Mouse (Mus musculus) spleen, adult 18-20 months (tissue): Measurements from ENCODE around the gene Dnaaf5.

Experiments
- DNase-seq, 2 experiments: peaks; one replicate each; pipeline ENCODE4 v3.0.0; 2022; ENCODE audit warnings: mixed read lengths in 2 of 2

Gene Dnaaf5

DNA sequence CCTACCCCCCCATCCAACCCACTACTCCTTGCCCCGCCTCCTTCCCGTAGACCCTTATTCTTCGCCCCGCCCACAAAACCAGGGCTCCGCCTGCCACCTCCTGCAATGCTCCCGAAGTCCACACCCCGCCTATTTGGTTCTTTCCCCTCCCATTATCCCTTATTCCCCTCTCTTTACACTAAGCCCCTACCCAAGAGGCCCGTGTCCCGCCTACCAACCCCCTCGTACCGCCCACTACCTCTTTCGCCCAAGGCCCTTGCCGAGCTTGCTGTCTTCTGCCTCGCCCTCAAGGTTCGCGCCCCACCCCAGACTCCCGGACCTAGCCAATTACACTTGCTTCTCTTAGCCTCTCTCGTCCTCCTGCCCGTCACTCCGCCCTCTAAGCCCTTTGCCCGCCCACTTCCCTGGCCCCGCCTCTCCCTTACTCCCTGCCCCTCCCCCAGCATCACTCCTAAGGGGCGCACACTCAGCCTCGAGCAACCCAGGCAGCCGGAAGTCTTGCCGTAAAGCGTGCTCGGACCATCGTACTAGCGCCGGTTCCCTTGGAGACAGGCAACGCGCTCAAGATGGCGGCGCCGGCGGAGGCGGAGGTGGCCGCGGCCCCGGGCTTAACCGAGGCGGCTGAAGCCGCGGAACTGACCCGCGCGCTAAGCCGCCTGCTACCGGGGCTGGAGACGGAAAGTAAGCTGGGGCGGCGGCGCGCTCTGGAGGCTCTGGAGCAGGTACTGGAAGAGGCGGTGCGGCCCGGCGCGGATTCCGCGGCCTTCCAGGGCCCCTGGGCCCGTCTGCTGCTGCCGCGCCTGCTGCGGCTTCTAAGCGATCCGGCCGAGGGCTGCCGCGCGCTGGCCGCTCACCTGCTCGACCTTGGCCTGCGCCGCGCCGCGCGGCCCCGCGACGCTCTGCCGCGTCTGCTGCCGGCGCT lies at the start of gene Dnaaf5, which contains the start of gene Prkar1b:
Gene Dnaaf5, plus strand, starts transcription at position 543 of the 922 bp plus-strand sequence.
Gene Prkar1b, minus strand, starts transcription at position 321 of the 922 bp plus-strand sequence.
- peak; percentile 95 to 97 for DNase-seq

DNA sequence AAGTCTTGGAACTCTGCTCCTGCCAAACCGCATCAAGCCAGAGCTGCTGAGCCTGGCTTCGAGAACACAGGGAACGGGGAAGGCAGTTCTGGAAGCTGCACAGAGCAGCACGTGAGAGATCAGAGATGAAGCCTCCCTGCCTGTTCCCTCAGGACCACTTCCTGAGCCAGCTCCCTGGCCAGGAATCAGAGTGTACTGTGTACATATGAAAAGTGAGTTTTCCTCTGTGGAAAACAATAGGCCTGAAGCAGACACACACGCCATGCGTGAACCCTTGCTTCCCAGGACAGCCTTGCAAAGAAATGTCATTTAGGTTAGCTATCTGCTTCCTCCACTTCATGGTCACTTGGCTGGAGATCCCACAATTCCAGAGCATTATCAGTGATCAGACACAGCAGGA lies 48.2 kb upstream of the Dnaaf5 start:
- DNase-seq: no peak

DNA sequence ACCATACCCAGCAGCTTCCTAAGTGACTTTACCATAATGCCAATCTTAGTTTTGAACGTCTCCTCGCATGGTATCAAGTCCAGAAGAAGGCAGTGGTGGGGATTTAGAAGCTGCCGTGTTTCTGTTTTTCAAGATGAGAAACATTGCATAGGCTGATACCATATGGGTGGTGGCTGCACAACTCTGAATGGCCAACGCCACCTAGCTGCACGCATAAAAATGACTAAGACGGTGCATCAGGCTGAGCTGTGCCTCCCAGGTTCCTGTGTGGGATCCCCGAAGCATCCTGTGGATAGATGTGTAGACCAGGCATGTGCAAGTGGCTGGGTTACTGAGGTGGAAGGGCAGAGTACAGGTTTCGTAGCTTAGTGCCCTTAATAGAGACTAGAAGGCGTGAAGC lies 42.2 kb upstream of the Dnaaf5 start:
- no peak for DNase-seq

DNA sequence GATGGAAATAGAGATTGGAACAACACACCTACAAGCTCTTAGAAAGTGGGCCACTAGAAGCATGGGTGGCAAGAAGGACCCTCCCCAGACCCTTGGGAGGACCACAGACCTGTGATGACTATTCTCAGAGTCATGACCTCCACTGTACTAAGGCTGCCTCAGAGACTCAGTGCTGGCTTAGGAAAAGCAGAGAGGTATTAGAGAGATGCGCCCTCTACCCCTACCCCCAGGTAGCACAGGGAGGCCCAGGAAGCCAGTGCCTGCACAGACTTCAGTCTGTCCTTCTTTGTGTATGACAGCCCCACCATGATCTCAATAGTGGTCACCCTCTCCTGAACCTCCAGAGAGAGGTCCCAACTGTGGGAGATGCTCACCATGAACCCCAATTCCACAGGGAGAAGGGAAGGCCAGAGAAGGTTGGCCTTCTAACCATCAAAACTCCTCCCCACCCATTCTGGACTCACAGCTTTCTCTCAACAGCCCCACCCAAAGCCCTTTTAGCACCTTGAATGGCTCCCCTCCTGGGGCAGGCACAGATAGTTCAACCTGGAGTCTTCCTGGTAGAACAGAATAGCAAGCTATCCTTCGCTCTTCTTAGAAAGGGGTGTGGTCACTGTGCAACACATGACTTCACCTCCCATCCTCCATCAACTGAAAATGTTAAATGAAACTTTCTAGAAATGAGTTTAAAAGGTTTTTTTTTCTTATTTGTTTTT lies 39.7 kb upstream of the Dnaaf5 start:
- DNase-seq: no peak

DNA sequence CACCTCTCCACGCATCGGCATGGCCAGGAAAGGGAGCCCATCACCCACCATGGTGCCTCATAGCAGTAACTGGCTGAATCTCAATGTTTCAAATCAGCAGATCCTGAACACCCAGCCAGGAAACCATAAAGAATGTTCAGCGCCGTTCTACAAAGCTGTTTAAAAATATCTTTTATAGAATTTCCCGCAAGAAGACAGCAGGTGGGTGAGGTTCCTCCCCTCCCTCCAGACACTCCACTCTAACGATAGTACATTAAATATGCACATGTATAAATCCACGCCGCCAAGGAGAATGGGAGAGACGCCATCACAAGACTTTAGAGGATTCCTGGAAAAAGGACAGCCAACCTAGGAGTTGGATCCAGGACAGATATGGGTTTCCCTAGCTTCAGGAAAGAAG lies 38.0 kb upstream of the Dnaaf5 start:
- DNase-seq: no peak

DNA sequence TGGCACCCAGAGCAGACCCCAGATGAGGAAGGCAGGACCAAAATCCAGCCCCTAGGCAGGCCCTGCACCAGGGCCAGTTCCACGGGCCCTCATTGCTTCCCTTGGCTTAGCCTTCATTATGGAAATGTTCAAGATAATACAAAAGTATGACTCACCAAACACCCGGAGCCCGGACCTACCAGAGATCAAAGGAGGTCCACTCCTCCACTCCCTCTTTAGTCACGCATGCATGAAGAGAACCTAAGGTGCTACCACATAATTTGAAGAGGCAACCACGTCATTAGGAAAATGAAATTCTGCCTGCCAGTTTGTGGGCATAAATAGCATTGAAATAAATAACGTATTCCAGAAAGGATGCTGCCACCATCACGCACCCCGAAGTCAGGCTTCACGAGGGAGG lies 37.6 kb upstream of the Dnaaf5 start:
- no peak for DNase-seq

DNA sequence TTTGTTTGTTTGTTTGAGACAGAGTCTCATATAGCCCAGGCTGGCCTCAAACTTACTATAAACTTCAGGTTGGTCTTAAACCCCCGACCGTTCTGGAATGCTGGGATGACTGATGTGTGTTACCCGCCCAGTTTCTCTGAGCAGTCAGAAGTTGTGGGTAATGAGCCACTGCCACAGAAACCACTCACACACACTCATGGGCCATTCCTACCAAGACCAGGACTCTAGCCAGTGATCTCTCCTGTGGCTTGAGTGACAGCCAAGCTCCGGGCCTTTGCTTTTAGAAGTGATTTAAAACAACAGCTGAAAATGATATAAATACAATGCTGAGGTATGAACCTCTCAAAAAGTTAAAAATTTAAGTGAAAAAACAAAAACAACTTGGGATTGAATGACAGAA lies 35.1 kb upstream of the Dnaaf5 start:
- no peak for DNase-seq

DNA sequence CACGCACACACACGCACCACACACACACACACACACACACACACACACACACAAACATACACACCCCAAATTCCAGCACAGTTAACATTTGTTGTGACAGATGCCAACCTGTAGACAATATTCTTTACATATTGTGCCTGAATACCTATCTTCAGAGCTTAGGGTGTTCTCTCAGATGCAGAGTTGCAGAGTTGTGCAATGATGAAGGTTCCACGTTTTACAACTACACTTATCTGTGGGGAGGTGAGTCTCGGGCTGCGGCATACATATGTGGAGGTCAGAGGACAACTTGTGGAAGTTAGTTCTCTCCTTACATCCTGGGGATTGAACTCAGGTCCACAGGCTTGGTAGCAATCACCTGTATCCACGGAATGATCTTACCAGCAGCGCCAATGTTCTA lies 34.5 kb upstream of the Dnaaf5 start:
- DNase-seq: no peak

DNA sequence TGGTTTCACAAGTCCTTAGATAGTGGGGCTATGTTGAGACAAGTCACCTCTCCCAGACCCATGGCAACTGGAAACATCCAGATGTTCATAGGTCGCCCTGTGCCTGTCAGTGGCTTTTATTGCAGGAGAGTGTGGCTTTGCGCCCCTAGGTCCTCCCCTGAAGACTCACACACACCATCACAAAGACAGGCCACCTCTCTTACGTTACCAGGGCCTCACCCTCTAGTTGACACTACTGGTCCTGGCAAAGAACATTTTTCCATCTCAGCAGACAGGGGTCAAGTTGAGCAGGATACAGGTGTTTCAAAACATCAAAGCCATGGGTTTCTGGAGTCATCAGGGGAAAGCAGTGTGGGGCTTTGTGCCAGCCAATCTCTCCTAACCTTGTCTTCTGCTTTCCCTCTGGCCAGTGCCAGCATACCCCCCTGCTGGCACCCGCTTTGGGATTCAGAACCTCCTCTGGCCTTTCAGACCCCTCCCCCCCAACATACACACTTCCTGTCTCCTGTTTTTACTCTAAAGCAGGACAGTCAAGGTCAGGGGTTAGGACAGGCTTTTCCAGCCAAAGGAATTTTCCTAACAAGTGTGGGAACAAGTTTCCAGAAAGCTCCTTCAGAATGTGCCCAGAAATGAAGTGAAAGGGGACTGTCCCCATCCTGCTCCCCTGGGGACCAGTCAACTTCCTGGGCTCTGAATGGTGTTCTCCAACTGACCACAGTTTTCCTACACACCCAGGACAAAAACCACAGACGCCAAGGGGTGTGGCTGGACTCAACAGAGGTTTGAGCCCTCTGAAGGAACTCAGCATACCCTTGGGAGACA lies 31.7 kb upstream of the Dnaaf5 start:
- DNase-seq: no peak

DNA sequence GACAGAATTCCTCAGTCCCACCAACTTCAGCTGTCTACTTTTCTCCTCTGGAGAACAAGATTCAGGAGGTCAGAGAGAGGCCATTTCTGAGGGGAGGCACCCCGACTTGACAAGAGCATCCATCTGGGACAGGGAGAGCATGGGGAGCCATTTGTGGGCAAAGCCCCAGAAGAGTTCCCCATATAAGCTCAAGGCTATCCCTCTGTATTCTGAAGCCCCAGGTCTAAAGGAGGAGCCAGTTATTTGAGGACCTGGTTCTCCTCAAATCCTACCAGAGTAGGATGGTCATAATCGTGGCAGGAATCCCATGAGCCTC lies 31.1 kb upstream of the Dnaaf5 start:
- no peak for DNase-seq

DNA sequence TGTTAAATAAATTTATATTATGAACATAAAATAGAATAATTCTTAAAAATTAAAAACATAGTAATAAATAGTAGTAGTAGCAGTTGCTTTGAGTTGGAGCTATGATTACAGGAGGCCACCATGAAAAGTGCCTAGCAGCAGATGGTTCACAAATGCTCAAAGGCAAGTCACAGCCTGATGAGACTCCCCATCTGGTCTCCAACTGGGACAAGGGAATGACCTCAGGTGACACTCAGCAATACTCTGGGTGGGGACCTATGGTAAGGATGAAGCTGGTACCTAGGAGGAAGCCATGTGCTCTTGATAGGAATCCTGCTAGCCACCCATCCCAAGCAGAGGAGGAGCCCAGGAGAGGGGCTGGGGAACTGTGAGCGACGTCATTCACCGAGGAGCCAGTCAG lies 24.3 kb upstream of the Dnaaf5 start:
- DNase-seq: no peak

DNA sequence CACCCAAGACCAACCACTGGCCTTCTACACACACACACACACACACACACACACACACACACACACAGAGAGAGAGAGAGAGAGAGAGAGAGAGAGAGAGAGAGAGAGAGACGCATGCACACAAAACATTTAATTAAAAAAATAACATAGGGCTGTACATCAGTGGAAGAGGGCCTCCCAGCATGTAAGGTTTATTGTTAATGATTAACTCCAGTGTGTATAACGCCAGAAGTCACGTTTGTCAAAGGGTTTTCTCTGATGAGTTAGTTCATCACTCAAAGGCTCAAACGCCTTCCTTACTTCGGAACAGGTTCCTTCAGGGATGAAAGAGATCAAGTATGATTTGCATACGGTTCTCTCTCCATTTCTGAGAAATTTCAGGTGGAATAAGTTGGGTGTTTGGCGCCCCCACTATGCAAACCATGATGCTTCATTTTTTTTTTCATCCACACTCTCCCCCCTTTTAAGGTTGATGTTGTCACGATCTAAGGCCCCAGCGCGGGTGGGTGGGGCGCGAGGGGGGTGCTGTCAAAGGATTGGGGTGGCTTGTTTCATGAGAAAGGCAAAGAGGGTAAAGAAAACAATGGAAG lies 21.5 kb upstream of the Dnaaf5 start:
- DNase-seq: no peak

DNA sequence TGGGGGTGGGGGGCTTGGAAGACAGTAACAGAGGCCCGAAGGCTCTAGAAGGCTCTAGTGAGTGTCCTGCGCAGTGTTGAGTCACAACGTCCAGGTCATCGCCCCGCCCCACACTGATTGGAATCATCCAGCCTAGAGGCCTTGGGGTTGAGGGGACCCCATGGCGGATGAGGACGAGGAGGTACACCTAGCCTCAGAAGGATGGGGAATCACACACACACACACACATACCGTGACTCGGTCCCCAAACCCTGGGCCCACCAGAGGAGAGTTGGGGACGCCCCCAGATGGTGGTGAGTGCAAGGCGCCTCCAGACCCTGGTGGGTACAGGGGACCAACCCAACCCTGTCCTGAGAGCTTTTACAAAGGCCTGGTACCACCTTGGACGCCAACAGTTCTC lies 20.9 kb upstream of the Dnaaf5 start:
- DNase-seq: no peak

DNA sequence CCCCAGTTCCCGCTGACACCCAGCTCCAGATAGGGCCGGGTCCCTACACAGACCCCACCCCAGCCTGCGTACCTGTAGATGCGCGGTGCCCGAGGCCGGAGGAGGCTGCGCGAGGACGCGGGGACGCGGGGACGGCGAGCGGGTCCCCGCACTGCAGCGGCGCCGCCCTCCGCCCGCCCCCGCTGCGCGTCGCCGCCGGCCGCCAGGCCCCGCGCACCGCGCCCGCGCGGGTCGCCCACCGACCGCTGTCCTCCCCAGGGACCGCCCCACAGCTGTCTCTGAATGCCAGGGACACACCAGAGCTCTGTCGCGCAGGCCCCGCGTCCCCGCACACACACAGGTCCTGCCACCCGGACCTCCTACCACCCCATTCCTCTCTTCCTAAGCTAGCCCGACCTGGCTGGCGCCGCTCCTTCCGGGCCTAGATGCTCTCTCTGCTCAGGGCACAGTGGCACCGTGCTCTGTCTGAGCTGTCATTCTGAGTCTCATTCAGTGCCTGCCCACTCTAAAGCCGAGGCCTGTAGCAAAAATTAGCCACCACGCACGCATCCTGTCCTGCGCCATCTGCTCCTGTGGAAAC lies 20.4 kb upstream of the Dnaaf5 start:
- no peak for DNase-seq

DNA sequence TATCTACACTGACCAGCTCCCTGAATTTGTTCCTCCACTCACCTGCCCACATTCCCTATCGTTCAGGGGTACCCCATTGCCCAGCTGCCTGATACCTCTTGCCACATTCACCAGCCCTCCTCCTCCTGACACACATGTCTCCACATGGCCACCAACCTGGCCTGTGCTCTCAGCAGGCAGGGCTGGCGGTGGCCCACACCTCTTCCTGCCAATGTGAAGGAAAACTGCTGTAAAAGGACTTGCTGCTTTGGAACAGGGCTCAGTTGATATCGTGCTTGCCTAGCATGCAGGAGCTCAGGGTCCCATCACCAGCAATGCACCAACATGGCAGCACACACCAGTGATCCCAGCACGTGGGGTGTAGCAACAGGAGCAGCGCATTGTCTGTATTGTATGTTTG lies 19.7 kb upstream of the Dnaaf5 start:
- no peak for DNase-seq

DNA sequence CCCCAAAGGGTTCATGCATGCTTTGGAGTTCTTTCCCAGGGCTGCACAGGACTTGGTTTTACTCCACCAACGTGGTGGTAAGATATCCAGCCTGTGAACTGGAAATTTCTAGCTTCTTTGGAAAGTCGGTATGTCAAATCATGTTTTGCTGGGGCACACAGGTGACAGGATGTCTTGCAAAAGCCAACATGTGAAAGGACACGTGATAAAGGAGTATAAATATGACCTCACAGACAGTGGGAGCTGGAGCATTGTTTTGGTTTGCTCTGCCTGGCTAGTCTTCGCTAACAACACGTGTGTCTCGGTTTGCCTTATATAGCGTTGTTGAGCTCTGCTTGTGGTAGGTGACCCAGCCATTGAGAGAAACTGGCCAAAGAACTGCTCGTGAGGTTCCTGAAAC lies 15.5 kb upstream of the Dnaaf5 start:
- no peak for DNase-seq

DNA sequence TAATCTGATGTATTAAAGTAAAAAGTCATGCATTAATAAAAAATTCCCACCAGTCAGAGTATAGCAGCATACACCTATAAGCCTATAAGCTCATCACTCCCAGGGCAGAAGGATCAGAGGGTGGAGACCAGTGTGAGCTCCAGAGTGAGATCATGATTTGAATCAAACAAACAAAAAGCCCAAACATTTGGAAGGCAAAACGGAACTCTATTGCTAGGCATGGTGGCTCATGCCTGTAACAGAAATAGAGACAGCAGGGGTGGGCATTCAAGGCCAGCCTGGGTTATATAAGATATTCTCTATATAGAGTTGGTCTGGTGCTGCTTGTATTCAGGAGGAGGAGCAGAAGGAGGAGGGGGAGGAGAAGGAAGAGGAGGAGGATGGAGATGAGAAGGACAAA lies 13.7 kb upstream of the Dnaaf5 start:
- no peak for DNase-seq

DNA sequence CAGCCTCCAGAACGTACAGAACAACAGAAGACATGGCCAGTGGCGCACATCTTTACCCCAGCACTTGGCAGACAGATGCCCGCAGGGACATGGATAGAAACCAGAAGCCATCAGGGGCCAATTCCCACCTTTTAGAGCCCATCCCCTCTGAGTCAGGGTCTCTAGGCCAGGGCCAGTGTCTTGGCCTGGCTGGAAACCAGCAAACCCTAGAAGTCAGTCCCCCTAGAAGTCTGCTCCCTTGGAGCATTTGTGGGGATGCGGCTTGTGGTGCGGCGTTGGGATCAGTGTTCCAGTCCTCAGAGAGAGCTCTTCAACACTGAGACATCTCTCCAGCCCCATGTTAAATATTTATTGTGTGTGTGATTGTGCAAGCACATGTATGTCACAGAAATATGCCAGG lies 12.8 kb upstream of the Dnaaf5 start:
- DNase-seq: no peak

DNA sequence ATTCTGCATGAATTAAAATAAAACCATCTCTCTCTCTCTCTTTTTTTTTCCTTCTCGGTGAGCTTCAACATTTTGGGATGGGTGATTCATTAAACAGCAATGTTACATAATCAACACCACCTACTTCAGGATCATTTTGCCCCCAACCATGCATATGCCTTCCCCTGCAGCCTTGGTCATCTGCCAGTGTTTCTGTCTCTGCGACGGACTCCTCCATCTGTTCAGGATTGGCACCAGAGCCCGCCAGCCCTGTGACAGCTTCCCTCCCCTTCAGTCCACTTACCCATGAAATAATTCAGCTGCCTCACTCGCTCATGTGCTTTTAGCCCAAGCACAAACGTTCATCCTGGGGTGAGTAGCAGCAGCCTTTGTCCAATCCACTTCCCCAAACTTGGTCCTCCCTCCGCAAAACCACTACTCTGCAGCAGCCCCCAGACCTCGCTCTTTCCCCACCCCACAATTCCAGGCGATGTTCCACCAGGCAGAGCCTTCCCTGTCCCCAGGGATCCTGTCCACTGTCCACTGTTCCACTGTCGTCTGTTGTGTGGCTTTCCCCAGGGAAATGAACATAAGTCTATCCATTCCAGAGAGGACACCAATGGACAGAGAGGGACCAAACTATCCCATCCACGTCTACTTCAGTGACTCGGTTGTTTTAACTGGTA lies 11.6 kb upstream of the Dnaaf5 start:
- no peak for DNase-seq

DNA sequence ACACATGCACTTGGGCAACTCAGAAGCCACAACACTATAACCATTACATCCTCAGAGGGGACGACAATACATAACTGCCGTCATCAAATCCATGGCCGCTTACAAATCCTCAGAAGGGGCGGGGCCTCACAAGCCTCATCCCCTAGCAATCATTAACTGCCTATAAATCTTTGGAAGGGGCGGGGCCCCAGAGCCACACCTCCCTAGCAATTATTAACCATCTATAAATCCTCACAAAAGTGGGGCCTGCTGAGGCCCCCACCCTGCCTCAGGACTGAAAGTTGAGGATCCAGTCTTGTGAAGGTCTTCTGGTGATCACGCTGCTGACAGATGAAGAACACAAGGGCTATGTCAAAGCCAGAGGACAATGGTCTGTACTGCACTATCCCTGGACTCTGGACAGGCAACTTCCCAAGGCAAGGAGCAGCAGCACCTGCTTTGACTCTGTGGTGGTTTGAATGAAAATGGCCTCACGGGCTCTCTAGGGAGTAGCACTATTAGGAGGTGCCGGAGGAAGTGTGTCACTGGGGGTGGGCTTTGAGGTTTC lies 11.0 kb upstream of the Dnaaf5 start:
- DNase-seq: no peak

DNA sequence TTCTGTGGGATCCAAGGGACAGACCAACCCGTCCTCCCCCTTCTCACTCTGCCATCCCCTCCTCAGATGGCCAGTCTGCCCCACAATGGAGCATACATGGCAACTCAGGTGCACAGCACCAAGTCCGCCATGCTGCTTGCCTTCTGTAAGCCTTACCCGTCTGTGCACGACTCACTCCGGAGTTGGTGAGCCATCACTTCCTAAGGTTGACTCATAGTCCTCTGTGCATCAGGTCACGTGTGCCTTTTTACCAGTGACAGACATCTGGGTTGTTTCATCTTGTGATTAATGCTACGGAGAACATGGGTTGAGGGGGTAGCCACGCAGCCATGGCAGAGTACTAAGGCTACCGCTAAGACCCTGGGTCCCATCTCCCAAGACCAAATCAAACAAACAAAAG lies 9.4 kb upstream of the Dnaaf5 start:
- no peak for DNase-seq

DNA sequence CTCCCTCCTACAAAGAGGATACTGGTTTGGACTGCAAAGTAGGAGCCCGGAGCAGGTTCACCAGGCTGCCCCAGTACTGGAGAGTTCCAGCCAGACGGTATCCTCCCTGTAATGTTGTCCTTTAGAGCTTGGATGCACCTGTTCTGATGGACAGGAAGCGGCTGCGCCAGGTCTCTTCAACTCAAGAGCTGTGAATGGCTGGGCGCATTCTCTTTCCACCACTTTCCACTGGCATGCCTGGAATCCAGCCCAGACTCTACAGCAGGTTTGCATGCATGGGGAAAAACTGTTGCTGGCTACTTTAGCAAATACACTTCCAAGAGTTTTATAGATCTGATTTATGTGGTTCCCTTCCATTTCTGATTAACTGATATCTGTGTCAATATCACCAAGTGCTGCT lies 8.7 kb upstream of the Dnaaf5 start:
- no peak for DNase-seq
